Mouse (Mus musculus): ENCODE results near the gene L3mbtl2. TPM values are rescaled to one million over a fixed set of nuclear protein-coding genes. Genes with fewer than 3 reads are reported as not detected.
"Not testable (repeated sequence)": the region's sequence is repeated elsewhere in the genome, so short reads cannot be mapped to it uniquely, and the experiment has no call there.

L3mbtl2 gene
- 10 to 100 TPM; 11.9 to 14.1 TPM for total RNA-seq (2021)
- long read RNA-seq, experiment 1, transcript L3mbtl2-201 (17 exons, 3,487 nt), result major isoform, 22 of 25 reads
- long read RNA-seq, experiment 1, partial matches to known transcripts, result 1 of 25 reads
- long read RNA-seq, experiment 1, other reads (novel, unspliced or antisense), result 2 of 25 reads
- long read RNA-seq, experiment 2, result 0 reads

DNA sequence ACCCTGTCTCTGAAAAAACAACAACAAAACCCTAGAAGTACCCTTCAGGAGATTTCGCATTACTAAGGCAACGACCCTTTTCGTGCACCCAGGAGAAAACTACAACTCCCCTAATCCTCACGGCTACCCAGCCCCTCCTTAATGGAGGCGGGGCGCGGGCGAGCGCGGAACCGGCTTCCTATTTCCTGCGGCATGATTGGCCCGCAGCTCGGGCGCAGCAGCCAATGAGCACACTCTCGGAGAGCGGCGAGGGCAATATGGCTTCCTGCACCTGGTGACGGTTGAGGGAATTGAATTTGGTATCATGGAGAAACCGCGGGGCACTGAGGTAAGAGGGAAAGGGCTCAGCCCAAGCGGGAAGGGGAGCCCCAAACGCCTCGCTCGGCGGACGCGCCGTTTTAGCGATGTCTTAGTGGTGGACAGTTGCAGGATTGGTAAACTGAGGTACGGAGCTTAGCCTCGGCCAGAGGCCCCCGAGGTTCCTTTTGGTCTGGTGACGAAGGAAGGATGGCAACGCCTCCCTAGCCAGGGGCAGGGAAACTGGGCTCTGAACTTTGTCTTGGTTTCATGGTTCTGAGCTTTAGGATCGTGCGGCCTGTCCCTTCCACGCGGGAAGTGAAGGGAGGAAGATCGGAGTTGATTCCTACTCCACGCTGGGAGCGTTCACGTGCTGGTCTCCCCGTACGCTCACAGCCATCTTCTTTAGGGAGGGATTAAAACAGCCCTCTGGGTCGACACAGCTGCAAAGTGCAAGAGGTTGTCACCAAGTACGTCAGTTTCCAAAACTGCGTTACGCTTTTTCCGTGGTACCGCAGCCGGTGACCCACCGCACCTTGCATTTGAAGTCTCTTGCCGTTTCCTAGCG is at the start of gene L3mbtl2:
Gene L3mbtl2, plus strand, starts transcription at position 193 of the 865 bp plus-strand sequence.
- peak; percentile 93 to 95 for DNase-seq

DNA sequence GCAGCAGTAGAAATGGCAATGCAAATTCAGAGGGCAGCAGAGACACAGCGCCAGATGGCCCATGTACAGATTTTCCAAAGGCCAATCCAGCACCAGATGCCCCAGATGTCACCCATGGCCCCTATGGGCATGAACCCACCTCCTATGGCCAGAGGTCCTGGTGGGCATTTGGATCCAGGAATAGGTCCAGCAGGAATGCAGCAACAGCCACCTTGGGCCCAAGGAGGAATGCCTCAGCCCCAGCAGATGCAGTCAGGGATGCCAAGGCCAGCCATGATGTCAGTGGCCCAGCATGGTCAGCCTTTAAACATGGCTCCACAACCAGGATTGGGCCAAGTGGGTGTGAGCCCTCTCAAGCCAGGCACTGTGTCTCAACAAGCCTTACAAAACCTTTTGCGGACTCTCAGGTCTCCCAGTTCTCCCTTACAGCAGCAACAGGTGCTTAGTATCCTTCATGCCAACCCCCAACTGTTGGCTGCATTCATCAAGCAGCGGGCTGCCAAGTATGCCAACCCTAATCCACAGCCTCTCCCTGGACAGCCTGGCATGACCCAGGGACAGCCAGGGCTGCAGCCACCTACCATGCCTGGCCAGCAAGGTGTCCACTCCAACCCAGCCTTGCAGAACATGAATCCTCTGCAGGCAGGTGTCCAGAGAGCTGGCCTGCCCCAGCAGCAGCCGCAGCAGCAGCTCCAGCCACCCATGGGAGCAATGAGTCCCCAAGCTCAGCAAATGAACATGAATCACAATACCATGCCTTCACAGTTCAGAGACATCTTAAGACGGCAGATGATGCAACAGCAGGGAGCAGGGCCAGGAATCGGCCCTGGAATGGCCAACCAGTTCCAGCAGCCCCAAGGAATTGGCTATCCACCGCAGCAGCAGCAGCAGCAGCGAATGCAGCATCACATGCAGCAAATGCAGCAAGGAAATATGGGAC is 13.9 kb upstream of the L3mbtl2 start:
- DNase-seq, result peak; percentile 40 to 57

DNA sequence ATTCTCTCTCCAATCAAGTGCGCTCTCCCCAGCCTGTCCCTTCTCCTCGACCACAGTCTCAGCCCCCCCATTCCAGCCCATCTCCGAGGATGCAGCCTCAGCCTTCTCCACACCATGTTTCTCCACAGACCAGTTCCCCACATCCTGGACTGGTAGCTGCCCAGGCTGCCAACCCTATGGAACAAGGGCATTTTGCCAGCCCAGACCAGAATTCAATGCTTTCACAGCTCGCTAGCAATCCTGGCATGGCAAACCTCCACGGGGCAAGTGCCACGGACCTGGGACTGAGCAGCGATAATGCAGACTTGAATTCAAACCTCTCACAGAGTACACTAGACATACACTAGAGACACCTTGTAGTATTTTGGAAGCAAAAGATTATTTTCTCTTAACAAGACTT is 13.1 kb upstream of the L3mbtl2 start:
- DNase-seq, result no peak

DNA sequence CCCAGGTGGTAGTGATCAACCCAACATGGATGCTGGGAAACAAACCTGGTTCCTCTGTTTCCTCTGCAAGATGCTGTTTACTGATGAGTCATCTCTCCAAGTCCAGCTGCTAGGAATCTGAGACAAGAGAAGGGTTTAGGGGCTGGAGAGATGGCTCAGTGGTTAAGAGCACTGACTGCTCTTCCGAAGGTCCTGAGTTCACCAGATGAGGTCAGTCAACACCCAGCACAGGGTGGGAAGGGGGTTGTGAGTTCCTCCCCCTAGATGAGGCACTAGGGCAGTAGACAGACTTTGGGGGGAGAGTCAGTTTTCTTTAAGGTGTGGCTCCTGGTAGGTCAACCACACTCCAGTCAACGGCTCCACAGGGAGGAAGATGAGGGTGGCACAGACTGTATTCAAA is 2.0 kb upstream of the L3mbtl2 start:
- DNase-seq, result no peak

DNA sequence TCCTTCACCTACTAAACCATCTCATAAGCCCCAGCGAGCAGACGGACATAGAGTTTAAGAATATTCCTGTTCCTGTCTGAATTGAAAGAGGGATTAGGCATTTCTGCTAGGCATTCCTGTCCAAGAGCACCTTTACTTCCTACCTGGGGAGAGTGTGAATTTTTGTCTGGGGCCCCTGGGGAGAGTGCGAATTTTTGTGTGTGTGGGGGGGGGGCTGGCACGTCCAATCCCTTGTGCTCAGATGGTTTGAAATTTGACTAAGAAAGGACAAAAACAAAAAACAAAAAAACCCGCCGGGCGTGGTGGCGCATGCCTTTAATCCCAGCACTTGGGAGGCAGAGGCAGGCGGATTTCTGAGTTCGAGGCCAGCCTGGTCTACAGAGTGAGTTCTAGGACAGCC is 408 bp upstream of the L3mbtl2 start:
- DNase-seq, result no peak

DNA sequence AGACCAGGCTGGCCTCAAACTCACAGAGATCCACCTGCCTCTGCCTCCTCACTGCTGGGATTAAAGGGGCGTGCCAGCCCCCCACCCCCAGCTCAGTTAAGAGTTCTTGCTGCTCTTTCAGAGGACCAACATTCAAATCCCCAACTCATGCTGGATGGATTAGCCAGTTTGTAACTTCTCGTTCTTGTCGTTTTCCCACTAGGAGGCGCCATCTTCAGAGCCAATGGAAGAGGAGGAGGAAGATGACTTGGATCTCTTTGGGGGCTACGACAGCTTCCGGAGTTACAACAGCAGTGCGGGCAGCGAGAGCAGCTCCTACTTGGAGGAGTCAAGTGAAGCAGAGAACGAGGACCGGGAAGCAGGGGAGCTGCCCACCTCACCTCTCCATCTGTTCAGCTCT is 3.3 kb downstream of the L3mbtl2 start:
- no peak for DNase-seq

DNA sequence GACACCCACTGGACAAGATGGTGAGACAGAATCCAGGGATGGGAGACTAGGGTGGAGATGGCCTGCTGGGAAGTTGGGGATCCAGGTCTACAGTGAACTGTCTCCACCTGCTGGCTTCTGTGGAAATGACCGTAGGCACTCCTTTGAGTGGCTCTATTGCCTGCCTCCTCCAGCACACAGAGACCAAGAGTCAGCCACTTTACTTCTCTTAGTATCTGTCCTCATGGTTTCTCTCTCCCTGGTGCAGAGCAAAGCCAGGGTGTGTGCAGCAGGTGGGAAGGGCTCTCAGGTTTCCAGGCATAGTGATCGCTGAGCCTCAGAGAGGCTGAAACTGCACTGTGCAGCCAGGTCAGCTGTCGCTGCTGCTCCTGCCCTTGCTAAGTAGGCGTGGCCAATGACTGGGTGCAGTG is 6.5 kb downstream of the L3mbtl2 start:
- peak in 1 of 2 experiments; percentile 41 for DNase-seq

DNA sequence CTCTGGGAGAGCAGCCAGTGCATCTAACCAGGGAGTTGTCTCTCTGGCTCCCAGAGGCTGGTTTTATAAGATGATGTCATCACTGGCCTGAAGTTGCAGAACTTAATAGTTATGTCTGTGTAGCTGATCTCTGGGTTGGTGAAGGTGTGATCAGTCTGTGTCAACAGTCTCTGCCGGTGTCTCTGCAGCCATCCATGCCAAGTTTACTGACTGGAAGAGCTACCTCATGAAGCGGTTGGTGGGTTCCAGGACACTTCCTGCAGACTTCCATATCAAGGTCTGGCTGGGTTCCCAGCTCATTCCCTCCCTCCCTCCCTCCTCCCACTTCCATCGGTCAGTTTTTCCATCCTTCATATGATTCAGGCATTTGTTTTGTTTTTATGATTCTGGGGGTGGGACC is 12.9 kb downstream of the L3mbtl2 start:
- DNase-seq, result no peak

DNA sequence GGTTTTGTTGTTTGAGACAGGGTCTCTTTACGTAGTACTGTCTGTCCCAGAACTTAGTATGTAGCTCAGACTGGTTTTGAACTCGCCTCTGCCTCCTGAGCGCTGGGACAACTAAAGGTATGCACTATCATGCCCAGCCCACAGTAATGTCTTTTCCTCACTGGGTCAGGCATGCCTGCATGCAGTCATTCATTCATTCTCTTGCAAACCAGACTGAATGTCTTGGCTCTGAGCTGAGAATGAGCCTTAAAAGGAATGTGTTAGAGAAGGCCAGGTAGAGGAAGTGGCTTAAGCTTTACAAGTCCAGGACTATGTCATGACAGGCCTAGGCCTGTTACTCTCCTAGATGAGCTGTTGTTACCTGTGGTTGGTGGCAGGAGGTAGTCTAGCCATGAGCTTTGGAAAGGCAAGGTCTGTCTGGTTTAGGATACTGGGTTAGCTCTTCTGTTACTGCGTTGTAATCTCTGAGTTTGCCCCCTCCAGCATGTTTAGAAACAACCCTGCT is 16.7 kb downstream of the L3mbtl2 start:
- no peak for DNase-seq

DNA sequence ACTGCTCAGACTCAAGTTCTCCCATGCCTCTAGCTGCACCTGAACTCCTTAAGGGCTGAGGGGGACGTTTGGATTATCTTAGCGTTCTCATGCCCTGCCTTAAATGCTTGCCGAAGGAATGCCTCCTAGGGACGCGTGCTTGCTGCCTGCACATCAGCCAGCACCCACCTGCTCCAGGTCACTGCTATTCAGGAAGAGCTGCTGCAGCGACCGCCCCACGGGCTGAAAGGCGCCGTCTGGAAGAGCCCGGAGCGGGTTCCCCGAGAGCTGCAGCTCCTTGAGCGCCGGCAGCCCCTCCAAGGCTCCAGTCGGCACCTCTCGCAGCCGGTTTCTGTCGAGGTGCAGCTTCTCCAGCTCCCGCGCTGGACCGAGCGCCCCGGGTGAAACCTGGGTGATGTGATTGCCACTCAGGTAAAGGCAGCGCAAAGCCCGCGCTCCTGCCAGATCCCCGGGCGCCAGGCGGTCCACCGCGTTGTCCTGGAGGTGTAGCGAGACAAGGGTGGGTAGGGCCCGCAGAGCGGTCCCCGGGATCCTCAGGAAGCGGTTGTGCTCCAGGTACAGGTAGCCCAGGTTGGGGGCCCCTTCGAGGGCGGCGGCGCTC is 29.8 kb downstream of the L3mbtl2 start:
- no peak for DNase-seq

DNA sequence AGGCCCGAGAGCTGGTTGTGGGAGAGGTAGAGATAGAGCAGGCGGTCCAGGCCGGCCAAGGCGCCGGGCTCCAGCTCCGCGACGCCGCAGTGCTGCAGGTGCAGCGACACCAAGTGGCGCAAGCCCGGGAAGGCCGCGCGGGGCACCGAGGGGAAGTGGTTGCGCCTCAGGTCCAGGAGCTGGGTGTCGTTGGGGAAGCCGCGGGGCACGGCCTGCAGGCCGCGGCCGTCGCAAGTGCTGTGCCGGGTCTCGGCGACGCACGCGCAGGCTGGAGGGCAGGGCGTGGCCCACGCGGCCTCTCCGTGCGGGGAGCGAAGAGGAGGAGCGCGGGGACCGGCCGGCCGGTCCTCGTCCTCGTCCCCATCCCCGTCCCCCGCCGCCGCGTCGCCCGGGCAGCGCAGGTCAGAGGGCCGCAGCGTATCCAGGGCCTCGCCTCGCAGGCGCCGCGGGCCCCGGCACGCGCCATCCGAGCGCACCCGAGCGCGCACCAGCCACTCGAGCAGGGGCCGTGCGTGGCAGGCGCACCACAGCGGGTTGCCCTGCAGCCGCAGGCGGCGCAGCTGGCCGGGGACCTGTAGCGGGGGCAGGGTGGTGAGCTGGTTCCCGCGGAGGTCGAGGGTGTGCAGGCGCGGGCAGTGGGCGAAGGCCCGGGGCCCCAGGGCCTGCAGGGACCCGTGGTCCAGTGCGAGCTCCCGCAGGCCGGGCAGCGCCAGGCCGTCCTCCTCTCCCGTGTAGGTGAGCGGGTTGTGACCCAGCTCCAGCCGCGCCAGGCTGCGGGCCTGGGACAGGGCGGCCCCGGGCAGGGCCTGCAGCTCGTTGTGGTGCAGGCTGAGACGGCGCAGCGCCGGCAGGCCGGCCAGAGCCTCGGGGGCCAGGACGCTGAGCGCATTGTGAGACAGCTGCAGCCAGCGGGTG is 30.5 kb downstream of the L3mbtl2 start:
- DNase-seq, result peak; percentile 84 to 89

DNA sequence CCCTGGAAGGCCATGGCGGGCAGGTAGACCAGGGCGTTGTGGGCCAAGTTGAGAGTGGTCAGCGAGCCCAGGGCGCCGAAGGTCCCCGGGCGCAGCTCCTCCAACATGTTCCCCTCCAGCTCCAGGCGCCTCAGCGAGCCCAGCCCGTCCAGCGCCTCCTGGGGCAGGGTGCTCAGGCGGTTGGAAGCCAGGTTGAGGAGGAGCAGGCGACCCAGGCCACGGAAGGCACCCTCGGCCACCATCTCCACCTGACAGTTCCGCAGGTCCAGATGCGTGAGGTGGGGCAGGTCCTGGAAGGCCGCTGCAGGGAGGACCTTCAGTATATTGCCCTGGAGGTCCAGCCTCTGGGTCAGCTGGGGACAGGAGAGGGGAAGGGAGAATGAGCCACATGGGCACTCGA is 31.2 kb downstream of the L3mbtl2 start:
- no peak for DNase-seq

DNA sequence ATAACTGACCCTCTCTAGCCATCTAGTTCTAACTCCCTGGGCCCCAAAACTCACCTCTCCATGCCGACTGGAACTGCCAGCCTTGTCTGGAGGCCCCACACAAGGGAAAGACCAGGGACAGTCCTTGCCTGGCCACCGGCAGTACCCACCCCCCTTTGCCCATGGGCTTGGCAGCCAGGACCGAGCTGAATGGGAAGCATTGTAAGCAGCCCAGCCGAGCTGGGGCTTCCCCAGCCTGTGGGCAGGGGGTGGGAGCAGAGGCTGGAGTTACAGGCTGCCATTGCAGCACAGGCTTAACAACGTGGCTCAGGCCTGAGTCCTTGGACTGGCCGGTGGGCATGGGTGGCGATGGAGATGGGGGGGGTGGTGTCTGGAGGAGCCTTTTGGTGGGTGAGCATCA is 33.5 kb downstream of the L3mbtl2 start, which contains the start of gene Chadl:
Gene Chadl, minus strand, starts transcription at position 113 of the 400 bp plus-strand sequence.
- no peak for DNase-seq

DNA sequence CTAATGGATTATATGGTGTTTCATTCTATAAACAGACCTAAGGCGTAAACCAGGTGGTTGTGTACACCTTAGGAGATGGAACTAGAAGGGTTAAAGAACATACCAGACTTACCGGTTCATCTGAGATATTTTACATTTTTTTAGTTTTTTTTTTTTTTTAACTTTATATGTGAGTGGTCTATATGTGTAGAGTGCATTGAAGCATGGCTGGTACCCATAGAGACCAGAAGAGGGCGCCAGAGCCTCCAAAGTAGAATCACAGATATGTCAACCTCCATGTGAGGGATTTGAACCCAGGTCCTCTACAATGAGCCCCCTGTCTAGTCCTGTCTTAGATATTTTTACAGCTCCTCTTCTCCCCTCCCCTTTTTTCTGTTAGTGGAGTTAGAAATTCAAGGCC is 34.2 kb downstream of the L3mbtl2 start:
- peak; percentile 17 to 48 for DNase-seq

DNA sequence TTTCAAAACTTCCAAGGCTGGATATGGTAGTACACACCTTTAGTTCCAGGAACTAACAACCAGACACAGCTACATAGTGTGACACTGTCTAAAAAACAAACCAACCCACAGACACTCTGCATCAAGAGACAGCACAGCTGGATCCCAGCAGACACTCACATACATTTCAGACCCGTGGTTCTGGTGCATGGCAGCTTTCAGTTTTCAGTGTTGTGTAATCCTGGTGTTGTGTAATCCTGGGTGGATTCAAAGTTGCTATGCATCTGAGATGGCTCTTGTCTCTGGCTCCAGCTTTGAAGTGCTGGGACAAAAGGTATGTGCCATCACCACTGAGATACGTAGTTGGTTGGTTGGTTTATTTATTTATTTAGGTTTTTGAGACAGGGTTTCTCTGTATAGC is 34.8 kb downstream of the L3mbtl2 start:
- no peak for DNase-seq

DNA sequence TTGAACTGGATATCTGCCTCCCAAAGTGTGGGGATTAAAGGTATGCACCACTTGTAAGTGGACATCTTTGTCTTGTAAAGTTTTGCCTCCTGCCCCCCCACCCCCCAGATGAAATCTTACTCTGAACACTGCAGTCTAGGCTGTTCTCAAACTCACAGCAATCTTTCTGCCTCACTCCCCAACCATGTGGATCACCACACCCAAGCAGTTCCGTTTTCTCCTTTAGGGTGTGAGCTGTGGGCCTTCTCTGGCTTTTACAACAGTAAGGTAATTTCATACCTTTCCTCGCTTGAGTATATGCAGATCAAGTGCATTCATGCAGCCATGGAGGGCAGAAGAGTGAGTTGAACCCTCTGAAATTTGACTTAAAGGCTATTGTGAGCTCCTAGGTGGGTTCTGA is 36.5 kb downstream of the L3mbtl2 start:
- no peak for DNase-seq

DNA sequence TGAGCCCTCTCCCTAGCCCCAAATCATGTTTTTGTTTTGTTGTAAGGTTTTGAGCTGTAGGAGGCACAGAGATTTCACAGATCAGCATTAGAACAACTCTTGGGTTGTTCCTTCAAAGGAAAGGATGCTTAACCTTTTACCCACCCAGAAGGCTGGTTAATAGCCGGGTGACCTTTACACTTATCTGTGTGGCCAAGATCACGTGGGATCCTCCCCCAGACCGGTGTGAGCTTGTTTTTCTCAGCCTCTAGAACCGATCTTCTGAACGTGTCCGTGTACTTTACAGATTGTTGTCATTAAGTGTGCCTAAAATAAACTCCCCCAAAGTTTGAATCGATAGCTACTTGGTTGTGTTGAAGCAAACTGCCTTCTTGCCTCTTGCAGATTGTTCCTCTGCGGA is 36.9 kb downstream of the L3mbtl2 start:
- DNase-seq, result peak in 1 of 2 experiments; percentile 14

DNA sequence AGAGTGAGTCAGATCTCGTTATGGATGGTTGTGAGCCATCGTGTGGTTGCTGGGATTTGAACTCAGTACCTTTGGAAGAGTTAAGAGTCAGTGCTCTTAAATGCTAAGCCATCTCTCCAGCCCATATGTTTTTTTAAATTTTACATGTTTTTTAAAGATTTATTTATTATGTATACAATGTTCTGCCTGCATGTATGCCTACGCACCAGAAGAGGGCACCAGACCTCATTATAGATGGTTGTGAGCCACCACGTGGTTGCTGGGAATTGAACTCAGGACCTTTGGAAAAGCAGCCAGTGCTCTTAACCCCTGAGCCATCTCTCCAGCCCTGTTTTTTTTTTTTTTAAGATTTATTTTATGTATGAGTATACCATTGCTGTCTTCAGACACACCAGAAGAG is 37.7 kb downstream of the L3mbtl2 start:
- DNase-seq, result not testable (repeated sequence)

DNA sequence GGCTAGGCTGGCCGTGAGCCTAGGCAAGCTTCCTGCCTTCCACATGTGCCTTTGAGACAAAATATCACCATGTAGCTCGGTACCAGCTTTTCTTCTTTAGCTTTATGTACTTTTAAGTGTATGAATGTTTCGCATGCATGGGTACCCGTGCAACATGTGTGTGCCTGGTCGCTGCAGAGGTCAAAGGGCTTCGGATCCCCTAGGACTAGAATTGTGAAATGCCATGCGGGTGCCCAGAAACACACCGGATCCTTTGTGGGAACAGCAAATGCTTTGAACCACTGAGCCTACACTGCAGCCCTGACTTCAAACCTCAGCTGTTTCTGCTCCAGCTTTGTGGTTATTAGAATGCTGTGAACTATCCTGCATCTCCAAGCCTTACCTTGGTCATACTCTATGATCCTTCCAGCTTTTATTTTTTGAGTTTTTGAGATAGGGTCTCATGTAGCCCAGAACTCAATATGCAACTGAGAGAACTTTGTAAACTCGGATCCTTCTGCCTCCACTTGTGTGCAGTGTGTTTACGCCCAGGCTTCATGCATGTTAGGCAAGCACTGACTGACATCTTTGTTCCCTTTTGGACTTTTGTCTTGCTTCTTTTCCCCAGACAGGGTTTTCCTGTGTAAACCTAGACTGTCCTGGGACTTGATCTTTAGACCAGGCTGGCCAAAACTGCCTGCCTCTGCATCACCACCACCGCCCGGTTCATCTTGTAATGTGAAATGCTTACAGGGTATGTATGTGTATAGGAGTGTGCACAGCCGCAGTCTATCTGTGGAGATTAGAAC is 38.8 kb downstream of the L3mbtl2 start:
- DNase-seq, result no peak

DNA sequence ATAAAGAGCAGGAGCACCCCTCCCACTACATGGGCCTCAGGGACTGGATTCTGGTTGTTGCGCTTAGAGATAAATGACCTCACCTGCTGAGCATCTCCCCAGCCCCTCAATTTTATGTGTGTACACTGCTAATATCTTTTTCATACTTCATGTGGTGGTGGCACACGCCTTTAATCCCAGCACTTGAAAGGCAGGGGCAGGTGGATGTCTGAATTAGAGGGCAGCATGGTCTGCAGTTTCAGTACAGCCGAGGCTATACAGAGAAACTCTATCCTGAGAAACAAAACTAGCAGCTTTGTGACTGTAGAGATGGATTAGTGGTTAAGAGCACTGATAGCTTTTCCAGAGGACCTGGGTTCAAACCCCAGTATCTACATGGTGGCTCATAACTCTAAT is 39.4 kb downstream of the L3mbtl2 start:
- DNase-seq, result no peak

Measured in heart, adult 18-20 months (tissue).